Mouse (Mus musculus) layer of hippocampus, postnatal 36 days (tissue): Measurements from ENCODE around the gene Gm4756. TPM values are rescaled to one million over a fixed set of nuclear protein-coding genes. Genes with fewer than 3 reads are reported as not detected.
"Not testable (repeated sequence)": the region's sequence is repeated elsewhere in the genome, so short reads cannot be mapped to it uniquely, and the experiment has no call there.

ENCODE experiments used
- DNase-seq, 2 experiments: peaks; one replicate each; pipeline ENCODE4 v3.0.0; 2022
- total RNA-seq, 2 experiments: library from RNA; stranded (reverse); gene quantifications; 2 replicates each; pipeline ENCODE4 v1.2.3; 2021

Gm4756 gene
- total RNA-seq, 2 experiments from 2014 or later = not detected

DNA sequence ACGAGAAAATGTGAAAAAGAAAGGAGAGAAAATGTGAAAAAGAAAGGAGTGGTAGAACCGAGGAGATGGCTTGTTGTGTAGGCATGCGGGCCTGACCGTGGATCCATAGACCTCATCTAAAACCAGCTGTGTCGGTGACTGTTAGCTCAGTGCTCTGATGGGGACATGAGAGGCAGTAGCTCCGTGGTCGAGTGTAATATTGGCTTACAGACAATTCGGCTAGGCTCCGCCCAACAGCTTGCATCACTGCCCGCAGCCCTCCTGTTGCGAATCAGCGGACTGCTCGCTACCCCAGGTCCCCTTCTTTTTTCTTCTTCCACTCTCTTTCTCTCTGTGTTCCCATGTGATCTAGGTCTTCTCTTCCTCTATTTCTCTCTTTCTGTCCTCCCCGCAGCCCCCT is 540 bp downstream of the Gm4756 start:
- DNase-seq = no peak

DNA sequence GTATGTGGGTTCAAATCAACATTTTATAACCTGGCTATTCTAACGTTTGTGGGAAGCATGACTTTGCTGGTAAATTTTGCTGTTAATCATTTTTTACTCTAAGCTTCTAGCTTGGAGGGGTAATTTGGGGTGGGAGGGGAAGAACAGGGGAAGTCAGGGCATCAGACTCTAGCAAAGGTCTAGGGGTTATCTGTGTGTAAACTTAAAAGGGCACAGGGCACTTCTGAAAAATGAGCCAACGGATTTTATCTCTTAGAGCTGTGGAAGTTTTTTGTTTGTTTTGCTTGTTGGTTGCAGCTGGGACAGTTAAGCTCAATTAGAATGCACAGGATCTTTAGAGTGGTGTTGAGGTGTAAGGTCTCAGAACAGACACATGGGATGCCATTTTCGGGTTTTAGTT is 11.4 kb downstream of the Gm4756 start:
- no peak for DNase-seq

GRCm38 (mm10) chr12:72628751-72629150 is 20.7 kb downstream of the Gm4756 start:
- no peak for DNase-seq

DNA sequence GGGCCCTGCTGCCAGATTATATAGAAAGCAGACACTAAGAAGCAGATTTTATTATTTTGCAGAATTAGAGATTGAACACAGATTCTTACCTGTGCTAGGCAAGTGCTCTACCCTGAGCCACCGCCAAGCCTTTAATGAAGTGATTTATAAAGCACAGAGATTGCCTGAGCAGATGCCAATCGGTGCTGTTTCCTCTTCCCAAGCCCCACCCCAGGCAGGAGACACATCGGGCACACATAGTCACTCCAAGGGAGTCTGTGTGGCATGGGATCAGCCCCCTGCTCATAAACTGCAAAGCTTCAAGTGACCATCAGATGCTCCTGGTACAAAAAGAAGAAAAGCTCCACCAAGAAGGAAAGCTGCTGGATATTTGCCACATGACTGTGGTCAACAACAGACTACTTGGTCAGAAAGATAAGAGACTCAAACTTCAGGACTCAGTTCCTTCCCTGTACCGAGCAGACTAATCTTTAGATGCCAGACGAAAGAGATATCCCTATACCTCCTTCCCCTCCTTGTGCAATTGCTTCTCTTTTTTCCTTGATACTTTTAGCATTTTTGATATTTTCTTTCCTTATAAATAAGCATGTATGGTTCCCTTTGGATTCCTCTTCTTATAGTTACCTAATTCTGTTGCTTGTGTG is 26.5 kb downstream of the Gm4756 start:
- no peak for DNase-seq

GRCm38 (mm10) chr12:72621441-72621840 is 28.0 kb downstream of the Gm4756 start:
- DNase-seq = no peak

DNA sequence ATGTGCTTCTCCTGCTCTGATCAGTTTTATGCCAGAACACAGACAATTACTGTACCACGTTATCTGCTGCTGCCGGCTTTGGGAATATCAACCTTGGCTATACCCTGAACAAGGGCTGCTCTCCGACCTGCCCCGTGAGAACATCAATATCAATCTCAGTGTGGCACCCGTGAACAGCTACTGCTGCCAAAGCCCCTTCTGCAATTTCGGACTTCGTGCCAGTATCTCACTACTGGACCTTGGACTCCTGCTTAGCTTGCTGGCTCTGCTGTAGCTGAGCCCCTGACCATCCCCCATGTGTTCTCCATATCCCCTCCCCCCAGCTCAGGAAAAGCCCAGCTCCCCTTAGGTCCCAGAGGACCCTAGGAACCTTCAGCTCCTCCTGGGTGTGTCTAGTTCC is 28.6 kb downstream of the Gm4756 start:
- DNase-seq = no peak

DNA sequence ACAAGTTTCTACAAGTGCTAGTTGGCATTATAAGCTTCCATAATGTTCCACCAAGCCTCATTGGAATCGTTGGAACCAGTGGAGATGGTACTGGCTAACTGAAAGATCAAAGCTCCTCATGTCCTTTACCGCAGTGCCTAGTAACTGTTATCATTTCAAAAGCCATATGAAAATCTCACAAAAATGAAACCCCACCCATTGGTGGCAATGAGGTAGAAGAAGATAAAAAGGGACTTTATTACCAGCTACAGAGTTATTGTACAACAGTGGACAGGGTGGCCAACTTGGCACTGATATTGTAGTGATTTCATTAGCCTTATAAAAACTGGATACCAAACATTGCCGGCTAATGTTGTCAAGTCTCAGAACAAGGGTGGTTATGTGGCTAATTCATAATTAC is 37.4 kb downstream of the Gm4756 start:
- no peak for DNase-seq

GRCm38 (mm10) chr12:72598731-72599130 is 50.7 kb downstream of the Gm4756 start:
- not testable (repeated sequence) for DNase-seq

DNA sequence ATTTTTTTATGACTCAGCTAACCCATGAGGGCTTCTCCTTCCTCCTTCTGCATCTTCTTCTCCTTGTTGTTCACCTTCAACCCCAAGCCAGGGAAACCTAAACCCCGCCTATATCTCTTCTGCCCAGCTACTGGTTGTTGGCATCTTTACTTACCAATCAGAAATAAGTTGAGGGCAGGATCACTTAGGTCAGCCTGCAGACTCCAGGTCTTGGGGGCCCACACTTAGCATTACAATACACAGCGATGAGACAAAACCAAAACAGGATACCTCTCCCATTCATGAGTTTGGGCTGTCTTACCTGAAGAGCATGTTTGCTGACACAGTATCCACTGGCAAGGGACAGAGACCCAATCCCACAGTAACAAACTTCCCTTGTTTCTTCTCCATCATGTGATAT is 55.5 kb downstream of the Gm4756 start:
- DNase-seq = no peak

DNA sequence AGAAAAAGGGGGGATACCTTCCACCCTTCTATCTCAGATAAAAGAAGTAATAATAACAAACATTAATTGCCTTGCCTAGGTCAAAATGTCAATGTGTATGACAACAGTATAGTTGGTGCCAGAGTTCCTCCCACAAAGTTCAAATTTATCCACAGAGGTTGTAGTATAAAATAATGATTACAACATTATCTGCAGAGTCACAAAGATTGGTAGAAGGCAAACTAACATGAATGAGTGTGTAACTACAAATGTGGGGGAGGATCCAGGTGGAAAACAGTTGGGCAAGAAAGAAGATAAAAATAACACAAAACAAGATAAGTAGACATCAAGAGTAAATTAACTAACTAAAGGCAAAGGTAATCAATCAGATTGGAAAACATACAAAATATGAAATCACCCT is 56.5 kb downstream of the Gm4756 start:
- DNase-seq = no peak

DNA sequence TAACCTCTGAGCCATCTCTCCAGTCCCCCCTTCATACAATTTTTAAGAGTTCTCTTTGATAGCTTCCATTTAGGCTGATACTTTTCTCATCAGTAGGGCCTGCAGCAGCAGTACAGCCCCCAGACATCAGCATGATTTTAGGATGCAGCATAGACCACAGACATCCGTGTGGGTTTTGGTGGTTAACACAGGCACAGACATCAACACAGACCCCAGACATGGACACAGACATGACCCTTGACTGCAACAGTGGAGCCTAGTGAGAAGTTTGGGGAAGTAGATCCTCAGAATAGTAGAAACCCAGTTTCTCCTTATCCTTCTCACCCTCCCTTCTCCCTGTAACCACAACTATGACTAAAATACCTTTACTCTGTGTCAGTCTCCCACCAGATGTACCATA is 64.1 kb downstream of the Gm4756 start:
- DNase-seq = no peak

DNA sequence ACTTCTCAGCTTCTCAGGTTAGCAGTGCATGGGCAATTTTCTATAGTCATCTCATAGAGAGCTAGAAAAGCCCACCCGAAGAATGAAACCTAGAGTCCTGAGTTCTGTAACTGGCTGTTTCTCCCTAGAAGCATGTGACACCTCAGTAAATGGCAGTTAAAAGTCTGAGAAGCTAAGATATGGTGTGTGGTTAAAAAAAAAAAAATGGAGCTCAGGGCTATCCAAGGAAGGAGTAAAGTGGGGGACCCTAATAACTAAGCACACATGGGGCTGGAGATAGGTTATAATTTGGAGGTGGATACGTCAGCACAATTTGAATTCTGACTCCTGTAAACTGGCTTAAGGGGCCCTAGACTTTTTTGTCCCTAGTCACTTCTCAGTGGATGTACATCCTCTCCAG is 66.4 kb downstream of the Gm4756 start:
- DNase-seq = no peak

DNA sequence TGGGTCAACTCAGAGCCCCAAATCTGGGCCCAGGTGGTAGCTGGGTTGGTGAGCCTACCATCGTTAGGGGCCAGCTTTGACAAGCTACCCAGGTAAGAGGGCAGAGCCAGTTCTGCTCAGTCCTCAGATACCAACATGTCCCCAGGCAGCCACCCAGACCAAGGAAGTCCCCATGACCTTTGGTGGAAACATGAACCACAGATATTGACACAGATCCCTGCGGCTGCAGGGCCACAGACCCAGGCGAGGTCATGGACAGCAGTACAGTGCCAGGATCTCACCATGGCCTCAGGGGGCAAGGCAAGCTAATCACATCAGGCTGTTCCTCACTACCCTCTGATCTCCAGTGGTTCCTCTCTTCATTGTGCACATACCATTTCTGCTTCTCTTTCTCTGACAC is 67.4 kb downstream of the Gm4756 start:
- DNase-seq = no peak

DNA sequence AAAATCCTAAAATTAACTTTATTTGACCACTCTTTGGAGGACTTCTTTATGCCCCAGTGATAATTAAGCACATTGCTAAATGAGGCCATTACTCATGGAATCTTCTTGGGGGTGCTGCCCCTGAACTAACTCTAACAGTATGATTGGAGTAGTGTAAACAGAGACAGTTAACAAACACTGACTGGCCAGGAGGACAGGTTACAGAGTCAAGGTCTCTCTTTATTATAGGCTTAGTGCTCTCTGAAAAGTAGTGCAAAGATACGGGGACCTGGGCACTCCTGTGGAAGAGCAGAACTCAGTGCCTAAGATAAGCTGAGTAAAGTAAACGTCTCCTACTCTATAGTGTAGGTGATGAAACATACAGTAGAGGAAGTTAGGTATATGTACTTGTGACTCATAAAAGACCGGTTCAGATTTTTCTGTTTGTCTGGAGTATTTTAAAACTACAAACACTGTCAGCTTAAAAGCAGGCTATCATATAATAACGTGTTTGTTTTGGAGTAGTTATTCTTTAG is 85.1 kb downstream of the Gm4756 start:
- DNase-seq = no peak

- DNase-seq = no peak
Measured at GRCm38 (mm10) chr12:72554347-72554746, 95.1 kb downstream of the Gm4756 start.

DNA sequence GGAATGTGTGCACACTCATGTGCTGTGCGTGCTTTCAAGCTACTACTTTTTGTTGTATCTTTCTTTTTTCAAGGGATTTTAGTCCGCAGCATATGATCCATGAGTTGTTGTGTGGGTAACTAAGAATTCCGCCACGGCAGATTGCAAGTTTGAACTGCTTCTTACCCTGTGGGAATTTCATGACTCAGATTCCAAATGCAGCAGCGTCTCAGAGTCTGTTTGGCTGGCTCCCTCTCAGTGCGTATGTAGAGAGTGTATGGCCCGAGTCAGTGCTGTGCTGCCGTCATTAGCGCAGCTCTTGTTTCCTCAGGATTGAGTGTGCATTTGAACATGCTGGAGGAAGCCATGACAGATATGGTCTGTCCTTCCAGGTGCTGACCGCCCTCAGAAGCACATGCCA is 110.9 kb downstream of the Gm4756 start:
- DNase-seq = peak; percentile 9 to 16

- DNase-seq = peak; percentile 95 to 96
Measured at GRCm38 (mm10) chr12:72536021-72536597, 113.4 kb downstream of the Gm4756 start, which contains the start of gene Pcnx4. Pcnx4 (plus strand) TSS chr12:72536383.

DNA sequence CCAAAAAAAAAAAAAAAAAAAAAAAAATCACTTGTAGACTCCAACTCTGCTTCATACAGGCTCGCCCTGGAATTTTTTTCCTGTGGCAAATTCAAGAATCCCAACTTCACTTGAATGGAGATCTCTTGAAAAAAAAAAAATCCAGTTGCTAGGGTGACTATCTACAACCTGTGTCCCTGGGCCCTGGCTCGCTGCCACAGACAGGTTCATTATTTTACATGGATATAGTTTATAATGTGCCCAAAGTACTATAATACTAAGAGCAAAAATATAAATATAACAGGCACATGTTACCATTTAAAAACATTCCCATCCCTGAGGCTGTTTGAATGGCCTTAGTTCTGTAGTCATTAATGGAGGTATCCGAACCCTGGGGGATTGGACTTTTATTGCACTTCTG is 113.9 kb downstream of the Gm4756 start:
- peak in 1 of 2 experiments; percentile 2 for DNase-seq

DNA sequence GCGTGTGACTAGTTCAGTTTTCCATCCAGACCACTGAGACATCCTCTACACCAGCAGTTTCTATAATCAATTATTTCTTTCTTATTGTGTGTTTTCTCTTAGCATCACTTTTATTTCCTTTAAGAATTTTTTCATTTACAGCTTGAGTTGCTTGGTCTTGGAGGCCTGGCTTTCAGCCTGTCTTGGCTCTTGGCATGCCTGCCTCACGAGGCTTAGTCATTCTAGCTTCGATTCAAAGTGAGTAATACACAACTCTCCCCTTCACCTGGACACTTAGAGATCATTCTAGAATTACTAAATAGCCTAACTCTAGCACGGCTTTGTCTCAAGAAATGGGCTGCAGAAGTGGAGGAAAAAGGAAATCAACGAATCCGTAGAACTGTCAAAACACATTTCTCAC is 115.5 kb downstream of the Gm4756 start:
- DNase-seq = no peak

DNA sequence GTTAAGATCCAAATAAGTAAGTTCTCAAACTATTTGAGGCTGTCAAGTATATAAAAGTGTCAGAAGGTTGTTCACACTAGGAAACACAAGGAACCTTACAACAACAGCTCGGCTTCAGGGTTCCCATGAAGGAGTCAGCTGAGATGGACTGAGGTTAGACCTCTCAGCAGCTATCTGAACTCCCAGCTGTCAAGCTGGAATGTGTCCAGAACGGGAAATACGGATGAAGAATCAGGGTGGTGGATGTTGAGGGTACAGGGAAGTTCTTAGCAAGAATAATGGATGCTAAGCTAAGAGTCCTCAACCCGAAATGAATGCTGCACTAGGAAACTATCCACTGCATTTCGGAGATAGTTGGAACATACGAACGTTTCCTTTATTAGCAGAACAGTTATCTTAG is 117.2 kb downstream of the Gm4756 start:
- no peak for DNase-seq
